Mouse (Mus musculus): ENCODE measurements around the gene Plch2. TPM values are rescaled to one million over a fixed set of nuclear protein-coding genes. Genes with fewer than 3 reads are reported as not detected.

The Plch2 gene
- total RNA-seq, 2 experiments from 2014 or later: 0.30 to 0.43 TPM

- DNase-seq: no peak
These were observed 98.4 kb downstream of the Plch2 start for GRCm38 (mm10) chr4:154958171-154958570.

- no peak for DNase-seq
These were observed 99.1 kb downstream of the Plch2 start for GRCm38 (mm10) chr4:154957289-154957993.

- DNase-seq: no peak
These were observed 100.0 kb downstream of the Plch2 start for GRCm38 (mm10) chr4:154956604-154957003.

- DNase-seq: no peak
These were observed 103.9 kb downstream of the Plch2 start for GRCm38 (mm10) chr4:154952461-154953241.

- DNase-seq: no peak
These were observed 107.0 kb downstream of the Plch2 start for GRCm38 (mm10) chr4:154949589-154949982.

- DNase-seq: no peak
These were observed 107.5 kb downstream of the Plch2 start for GRCm38 (mm10) chr4:154948940-154949588.

- DNase-seq: no peak
These were observed 108.3 kb downstream of the Plch2 start for GRCm38 (mm10) chr4:154948066-154948939.

- DNase-seq: peak; percentile 79 to 81
These were observed 110.3 kb downstream of the Plch2 start for GRCm38 (mm10) chr4:154946319-154946718.

GRCm38 (mm10) chr4:154944121-154944590 is 112.4 kb downstream of the Plch2 start:
- peak; percentile 76 to 87 for DNase-seq

GRCm38 (mm10) chr4:154943323-154944039 is 113.1 kb downstream of the Plch2 start:
- no peak for DNase-seq

- no peak for DNase-seq
These were observed 113.8 kb downstream of the Plch2 start for GRCm38 (mm10) chr4:154942632-154943322.

- DNase-seq: no peak
These were observed 114.8 kb downstream of the Plch2 start for GRCm38 (mm10) chr4:154941831-154942230.

- no peak for DNase-seq
These were observed 116.4 kb downstream of the Plch2 start for GRCm38 (mm10) chr4:154940156-154940555.

GRCm38 (mm10) chr4:154937746-154938145 is 118.8 kb downstream of the Plch2 start:
- no peak for DNase-seq

- DNase-seq: no peak
These were observed 119.9 kb downstream of the Plch2 start for GRCm38 (mm10) chr4:154936542-154937255.

- DNase-seq: no peak
These were observed 120.8 kb downstream of the Plch2 start for GRCm38 (mm10) chr4:154935788-154936187.

GRCm38 (mm10) chr4:154934800-154935199 is 121.8 kb downstream of the Plch2 start:
- no peak for DNase-seq

- DNase-seq: peak; percentile 32 to 56
These were observed 123.2 kb downstream of the Plch2 start for GRCm38 (mm10) chr4:154933306-154933907.

Data from adrenal gland, postnatal 36 days (tissue).